Mouse (Mus musculus) cerebellum, adult 2 months (tissue): ENCODE data around the gene Ppargc1a. TPM values are rescaled to one million over a fixed set of nuclear protein-coding genes. Genes with fewer than 3 reads are reported as not detected.

Experiments
- DNase-seq, 2 experiments: peaks; one replicate each; pipeline ENCODE4 v3.0.0; 2021
- H3K27ac ChIP-seq: fragments of 200-500 bp; 2 replicates; pipeline ENCODE4 v1.5.1; 2012; ENCODE audit warnings: low read length, control low read depth, inconsistent platforms; ENCODE audit not compliant: insufficient read depth
- H3K27me3 ChIP-seq: fragments of 200-500 bp; 2 replicates; pipeline ENCODE4 v1.6.1; 2012; ENCODE audit warnings: inconsistent platforms, mild to moderate bottlenecking, low read length, moderate library complexity; ENCODE audit not compliant: control insufficient read depth, insufficient read depth
- H3K4me1 ChIP-seq: fragments of 200-500 bp; 2 replicates; pipeline ENCODE4 v1.6.1; 2011; ENCODE audit warnings: low read length; ENCODE audit not compliant: control insufficient read depth, insufficient read depth
- H3K4me3 ChIP-seq: fragments of 200-500 bp; replicated peaks from 2 replicates; pipeline ENCODE3; 2011; ENCODE audit warnings: mild to moderate bottlenecking, low read depth, low read length, control low read depth; ENCODE audit not compliant: insufficient read depth
- CTCF ChIP-seq: fragments of 200-500 bp; IDR thresholded peaks from 2 replicates; pipeline ENCODE4 v1.5.1; 2011; ENCODE audit warnings: low read depth, mild to moderate bottlenecking, control low read depth, low read length, moderate library complexity, borderline replicate concordance; ENCODE audit not compliant: insufficient read depth
- POLR2A ChIP-seq: fragments of 200-500 bp; IDR thresholded peaks from 2 replicates; pipeline ENCODE4 v1.6.1; 2011; ENCODE audit warnings: low read length, control low read depth, borderline replicate concordance; ENCODE audit not compliant: insufficient read depth
- WGBS: fragments of 180-500 bp; shearing (Covaris S2); methylation state at CpG from one replicate; pipeline ENCODE4 v1.1.7; 2018; 5-methylcytosine and 5-hydroxymethylcytosine counted together
- polyA plus RNA-seq: library from polyadenylated mRNA; depleted of rRNA; stranded (reverse); fragments of >200 nt; gene quantifications from 2 replicates; pipeline ENCODE4 v1.2.3, GENCODE M21; 2012

The Ppargc1a gene
- polyA plus RNA-seq, 1 experiment, result 25.9 TPM

DNA sequence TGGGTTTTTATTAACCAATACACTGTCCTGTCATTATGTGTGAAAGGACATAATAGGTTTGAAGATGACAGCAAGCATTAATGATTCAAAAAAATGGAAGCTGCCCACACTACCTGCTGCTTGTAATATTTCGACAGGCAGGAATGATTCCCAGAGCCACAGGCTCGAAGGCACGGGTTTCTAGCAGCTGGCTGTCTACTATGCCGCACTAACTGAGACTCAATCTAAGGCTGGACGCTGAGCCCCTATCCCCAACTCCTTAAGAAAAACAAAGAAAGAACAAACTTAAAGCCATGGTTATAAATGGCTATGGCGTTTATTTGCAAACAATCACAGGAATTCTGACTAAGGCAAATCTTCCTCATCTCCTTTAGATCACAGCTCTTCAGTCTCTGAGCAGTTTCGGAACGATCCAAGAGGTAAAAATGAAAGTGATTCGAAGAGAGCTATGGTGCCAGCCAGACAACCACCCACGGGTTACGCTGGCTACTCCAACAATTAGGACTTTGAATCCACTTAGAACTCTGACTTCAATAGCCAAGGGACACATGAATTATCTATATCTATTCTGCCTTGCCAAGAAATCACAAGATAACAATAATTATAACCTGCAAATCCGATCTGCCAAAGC, 15.6 kb downstream of the Ppargc1a start:
- no peaks in the 10 kb centered on the region for H3K27me3 ChIP-seq
- H3K4me1 ChIP-seq, result no peaks in the 10 kb centered on the region
- no peak overlapping the region for H3K27ac ChIP-seq
- DNase-seq, result peak in 1 of 2 experiments; percentile 17
- WGBS, result 6% methylated on average over 12 of the region's 12 CpGs
- no peak for TF ChIP-seq POLR2A
- peak overlapping the region; percentile 79 for H3K4me3 ChIP-seq

DNA sequence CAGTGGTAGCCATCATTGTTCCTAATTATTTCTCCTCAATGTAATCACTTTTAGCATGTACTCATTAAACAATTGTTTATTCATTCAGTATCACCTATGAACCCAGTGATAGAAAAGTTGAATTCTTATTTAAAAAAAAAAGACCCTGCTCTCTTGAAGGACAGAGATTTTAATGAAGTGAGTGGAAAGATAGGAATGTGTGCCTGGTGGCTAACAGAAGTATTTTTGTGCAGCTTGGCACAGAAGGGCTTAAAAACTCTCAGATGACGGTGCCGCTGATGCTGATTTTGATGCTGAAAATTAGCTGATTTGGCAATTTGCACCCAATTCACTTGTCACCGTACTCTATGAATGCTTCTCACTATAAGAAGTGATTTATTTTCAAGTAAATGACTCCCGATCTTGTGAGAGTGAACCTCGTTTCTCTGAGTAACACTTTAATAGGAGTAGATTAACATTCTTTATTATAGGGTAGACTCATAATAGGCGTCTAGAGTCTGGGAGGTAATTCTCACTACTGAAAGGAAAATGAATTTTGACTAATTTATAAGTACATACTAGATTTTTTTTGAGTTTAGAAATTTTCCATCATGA, 20.0 kb downstream of the Ppargc1a start:
- WGBS, result 85% methylated on average over 6 of the region's 6 CpGs
- H3K27ac ChIP-seq, result no peak overlapping the region
- DNase-seq, result no peak
- TF ChIP-seq POLR2A (no peak), CTCF (no peak)
- no peak overlapping the region for H3K4me3 ChIP-seq
- no peaks in the 10 kb centered on the region for H3K4me1 ChIP-seq
- H3K27me3 ChIP-seq, result no peaks in the 10 kb centered on the region

DNA sequence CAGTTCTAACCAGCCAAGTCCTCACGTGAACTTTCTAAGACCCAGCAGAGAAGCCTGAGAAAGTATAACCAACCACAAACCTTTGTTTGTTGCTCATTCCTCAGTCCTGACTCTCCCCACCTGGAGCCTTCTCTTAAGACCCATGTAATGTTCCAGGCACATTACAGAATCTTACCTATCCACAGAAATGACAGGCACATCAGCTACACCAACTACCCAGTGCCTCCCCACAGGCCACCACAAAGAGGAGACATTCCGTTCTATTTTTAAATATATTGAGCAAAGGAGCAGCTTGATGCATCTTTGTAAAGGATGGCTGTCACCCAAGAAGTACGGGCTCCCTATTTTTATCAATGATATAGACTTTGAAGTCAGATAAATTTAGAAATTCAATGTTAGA, 20.7 kb downstream of the Ppargc1a start:
- Histone ChIP-seq H3K4me1 (no peaks in the 10 kb centered on the region), H3K4me3 (no peak overlapping the region), H3K27me3 (no peaks in the 10 kb centered on the region), H3K27ac (no peak overlapping the region)
- no peak for DNase-seq
- WGBS, result 63% methylated on average over 3 of the region's 3 CpGs
- TF ChIP-seq CTCF (no peak), POLR2A (no peak)

DNA sequence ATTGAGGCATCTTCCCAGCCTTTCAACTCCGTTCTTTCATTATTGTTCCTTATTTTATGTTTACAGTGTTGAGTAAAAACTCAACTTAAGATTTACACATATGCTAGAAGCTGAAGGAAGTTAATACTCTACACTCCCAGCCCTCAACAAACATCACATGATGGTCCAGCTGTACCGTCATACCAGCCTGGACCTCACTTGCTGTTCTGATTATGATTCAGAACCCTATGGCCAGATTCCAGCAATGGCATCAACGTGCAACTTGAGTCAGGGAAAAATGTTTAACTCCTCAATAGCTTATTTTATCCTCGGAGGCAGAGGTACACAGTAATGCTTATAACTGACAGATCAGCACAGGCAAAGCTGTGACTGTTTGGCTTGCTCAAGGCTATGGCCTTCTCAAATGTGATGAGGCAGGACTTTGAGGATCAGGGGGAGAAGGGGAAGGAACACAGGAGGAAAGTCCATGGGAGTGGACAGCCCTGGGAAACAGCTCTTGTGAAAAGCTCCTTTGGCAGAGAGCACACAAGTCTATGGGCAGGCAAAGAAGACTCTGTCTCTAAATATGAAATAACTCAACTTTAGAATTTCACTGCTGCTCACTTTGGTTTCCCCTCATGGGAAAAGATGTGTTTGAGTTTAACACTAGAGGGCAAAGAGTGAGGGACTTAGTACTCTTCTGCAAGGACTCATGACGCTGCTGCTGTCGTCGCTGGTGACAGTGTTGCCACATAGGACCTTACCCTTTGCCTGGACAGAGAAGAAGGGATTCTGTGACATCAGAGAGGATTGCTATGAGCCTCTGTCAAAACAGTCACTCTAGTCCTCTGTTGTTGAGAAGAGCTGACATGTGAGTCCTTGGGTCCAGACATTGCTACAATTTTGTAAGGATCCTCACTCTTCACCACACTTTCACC, 22.1 kb downstream of the Ppargc1a start:
- no peak for DNase-seq
- TF ChIP-seq POLR2A (no peak), CTCF (no peak)
- no peak overlapping the region for H3K27ac ChIP-seq
- 73% methylated on average over 7 of the region's 7 CpGs for WGBS
- H3K4me3 ChIP-seq, result no peak overlapping the region
- H3K27me3 ChIP-seq, result no peaks in the 10 kb centered on the region
- H3K4me1 ChIP-seq, result no peaks in the 10 kb centered on the region

DNA sequence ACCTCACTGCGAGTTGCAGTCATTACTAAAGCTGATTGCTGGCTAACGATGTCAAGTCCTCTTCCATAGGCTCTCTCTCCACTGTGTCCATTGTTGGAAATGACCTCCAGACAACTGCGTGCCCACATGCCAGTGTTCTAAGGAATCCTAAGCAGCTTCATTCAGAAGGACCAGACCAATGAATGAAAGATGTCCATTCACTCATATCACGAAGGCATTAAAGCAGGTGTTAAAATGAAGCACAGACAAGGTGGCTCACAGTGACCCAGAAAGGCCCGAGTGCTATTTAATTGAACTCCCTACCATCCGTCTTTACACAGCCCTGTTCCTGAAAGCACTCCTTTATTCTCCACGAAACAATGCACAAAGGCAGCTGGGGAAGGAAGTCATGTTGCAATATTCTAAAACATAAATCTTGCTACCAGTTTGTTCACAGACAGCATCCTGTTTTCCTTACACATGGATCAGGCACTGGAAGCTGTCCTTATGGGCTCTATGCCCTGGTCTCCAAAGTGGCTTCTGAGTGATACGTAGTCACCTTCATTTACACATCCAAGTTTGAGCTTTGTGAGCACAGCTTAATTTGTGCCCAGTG, 23.3 kb downstream of the Ppargc1a start:
- H3K27ac ChIP-seq, result no peak overlapping the region
- H3K4me1 ChIP-seq, result no peaks in the 10 kb centered on the region
- no peak for DNase-seq
- no peak overlapping the region for H3K4me3 ChIP-seq
- WGBS, result 71% methylated on average over 8 of the region's 8 CpGs
- TF ChIP-seq CTCF (no peak), POLR2A (no peak)
- no peaks in the 10 kb centered on the region for H3K27me3 ChIP-seq

DNA sequence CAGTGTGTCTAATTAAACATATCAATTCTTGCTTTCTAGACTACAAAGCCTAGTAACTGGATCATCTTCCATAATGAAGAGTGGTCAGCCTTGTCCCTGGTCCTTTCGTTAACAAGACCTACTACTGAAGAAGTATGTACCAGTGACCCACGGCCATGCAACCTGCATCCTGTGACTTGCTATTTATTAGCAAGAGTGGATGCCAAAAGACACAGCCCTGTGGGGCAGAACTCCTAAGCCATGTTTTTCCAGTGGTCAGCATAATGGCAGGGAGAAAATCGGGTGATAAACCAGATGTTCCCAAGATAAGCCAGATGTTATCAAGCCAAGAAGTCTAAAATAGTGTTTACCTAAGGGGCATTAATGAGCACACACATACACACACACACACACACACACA, 26.0 kb downstream of the Ppargc1a start:
- 81% methylated on average over 3 of the region's 3 CpGs for WGBS
- H3K4me1 ChIP-seq, result no peaks in the 10 kb centered on the region
- H3K4me3 ChIP-seq, result no peak overlapping the region
- H3K27me3 ChIP-seq, result no peaks in the 10 kb centered on the region
- TF ChIP-seq POLR2A (no peak), CTCF (no peak)
- H3K27ac ChIP-seq, result no peak overlapping the region
- no peak for DNase-seq

DNA sequence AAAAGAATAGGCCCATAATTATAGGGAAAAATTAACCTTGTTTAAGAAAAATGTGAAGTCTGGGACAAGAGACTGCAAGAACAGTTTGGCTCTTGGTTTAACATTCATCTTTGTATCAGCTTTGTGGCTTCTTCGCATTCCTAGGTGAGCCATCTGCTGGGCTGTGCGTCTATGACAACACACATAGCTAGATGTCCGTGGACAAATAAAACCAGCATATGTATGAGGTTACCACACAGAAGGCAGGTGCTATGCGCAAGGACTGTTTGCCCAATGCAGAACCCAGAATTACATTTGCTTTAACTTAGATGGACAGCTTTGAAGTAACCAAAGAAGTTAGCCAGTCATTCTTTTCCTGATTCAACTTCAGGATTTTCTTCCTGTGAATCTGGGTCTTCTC, 26.7 kb downstream of the Ppargc1a start:
- 68% methylated on average over 4 of the region's 4 CpGs for WGBS
- no peaks in the 10 kb centered on the region for H3K27me3 ChIP-seq
- H3K4me1 ChIP-seq, result no peaks in the 10 kb centered on the region
- no peak overlapping the region for H3K4me3 ChIP-seq
- no peak for DNase-seq
- no peak overlapping the region for H3K27ac ChIP-seq
- TF ChIP-seq CTCF (no peak), POLR2A (no peak)

DNA sequence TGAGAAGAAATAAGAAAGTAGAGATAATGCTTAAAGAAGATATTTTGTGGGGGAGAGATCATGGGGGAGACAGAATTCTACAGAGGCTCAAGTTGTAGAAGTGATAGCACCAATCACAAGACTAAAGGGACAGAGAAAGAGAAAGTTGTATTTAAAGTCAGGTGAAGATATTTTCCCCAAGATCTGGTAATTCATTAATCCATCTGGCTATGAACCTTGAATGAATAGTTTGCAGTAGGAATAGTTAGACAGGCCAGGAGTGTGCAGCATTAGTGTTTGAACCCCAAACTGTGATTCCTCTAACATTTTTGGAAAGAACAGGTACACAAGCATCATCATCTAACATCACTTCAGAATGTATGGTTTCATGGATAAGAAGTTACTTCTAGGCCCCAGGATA, 28.0 kb downstream of the Ppargc1a start:
- no peak for TF ChIP-seq POLR2A
- TF ChIP-seq CTCF, result no peak
- H3K27ac ChIP-seq, result no peak overlapping the region
- no peak for DNase-seq
- H3K4me3 ChIP-seq, result no peak overlapping the region
- H3K27me3 ChIP-seq, result no peaks in the 10 kb centered on the region
- H3K4me1 ChIP-seq, result no peaks in the 10 kb centered on the region
